Mouse (Mus musculus): ENCODE measurements at regions not wholly inside any gene's neighbourhood (a gene's known extent, or its start where the extent isn't known, plus 50 kb on each side); places are given as distances from the start of the nearest gene placed in this dataset.

- Histone ChIP-seq H3K4me1 (ENCODE audit: control insufficient read depth in 1 of 2, insufficient read depth in 2 of 2, low read length in 2 of 2) (no peaks in the 10 kb centered on the region), H3K9ac (ENCODE audit: control insufficient read depth, low read depth, low read length, poor library complexity, severe bottlenecking) (no peak overlapping the region), H3K9me3 (replicated peaks; ENCODE audit: insufficient read depth, low read length) (no peaks in the 10 kb centered on the region), H3K27me3 (ENCODE audit: control insufficient read depth in 1 of 2, insufficient read depth in 2 of 2, low read length in 2 of 2) (no peaks in the 10 kb centered on the region), H3K36me3 (ENCODE audit: control insufficient read depth in 1 of 2, insufficient read depth in 2 of 2, low read length in 2 of 2) (no peaks in the 10 kb centered on the region), H3K27ac (ENCODE audit: control insufficient read depth, low read depth, low read length) (no peak overlapping the region), H3K79me2 (ENCODE audit: control insufficient read depth, insufficient read depth, low read length, poor library complexity) (no peaks in the 10 kb centered on the region), H3K4me3 (ENCODE audit: control insufficient read depth in 1 of 2, insufficient read depth in 1 of 2, low read depth in 2 of 2, low read length in 2 of 2) (no peak overlapping the region)
- no peak for DNase-seq (ENCODE audit: low read depth, low spot score)
- TF ChIP-seq BHLHE40 (IDR thresholded peaks at IDR 0.05; ENCODE audit: borderline replicate concordance, low read depth, low read length) (no peak), MYB (IDR thresholded peaks at IDR 0.05; ENCODE audit: low read depth, low read length) (no peak), NRF1 (IDR thresholded peaks at IDR 0.05; ENCODE audit: insufficient read depth, low read depth, low read length, poor library complexity, severe bottlenecking) (no peak), USF2 (IDR thresholded peaks at IDR 0.05; ENCODE audit: borderline replicate concordance in 1 of 2, insufficient read depth in 1 of 2, low read depth in 1 of 2, low read length in 2 of 2) (no peak), CHD2 (IDR thresholded peaks at IDR 0.05; ENCODE audit: low read length) (no peak), MAZ (IDR thresholded peaks at IDR 0.05; ENCODE audit: low read depth, low read length) (no peak), ZMIZ1 (IDR thresholded peaks at IDR 0.05; ENCODE audit: low read depth, low read length) (no peak), CTCF (IDR thresholded peaks at IDR 0.05 in 2 of 3, conservative IDR thresholded peaks at IDR 0.05 in 1 of 3; ENCODE audit: control insufficient read depth in 1 of 3, insufficient read depth in 1 of 3, low read depth in 2 of 3, low read length in 3 of 3, poor library complexity in 1 of 3, severe bottlenecking in 1 of 3) (no peak)
Measured at GRCm38 (mm10) chr12:27838955-27839354, 496.6 kb upstream of the Sox11 start.

- Histone ChIP-seq H3K4me3 (ENCODE audit: control insufficient read depth in 1 of 2, insufficient read depth in 1 of 2, low read depth in 2 of 2, low read length in 2 of 2) (no peak overlapping the region), H3K79me2 (ENCODE audit: control insufficient read depth, insufficient read depth, low read length, poor library complexity) (no peaks in the 10 kb centered on the region), H3K9ac (ENCODE audit: control insufficient read depth, low read depth, low read length, poor library complexity, severe bottlenecking) (no peak overlapping the region), H3K27me3 (ENCODE audit: control insufficient read depth in 1 of 2, insufficient read depth in 2 of 2, low read length in 2 of 2) (no peaks in the 10 kb centered on the region), H3K36me3 (ENCODE audit: control insufficient read depth in 1 of 2, insufficient read depth in 2 of 2, low read length in 2 of 2) (no peaks in the 10 kb centered on the region), H3K27ac (ENCODE audit: control insufficient read depth, low read depth, low read length) (no peak overlapping the region), H3K4me1 (ENCODE audit: control insufficient read depth in 1 of 2, insufficient read depth in 2 of 2, low read length in 2 of 2) (no peaks in the 10 kb centered on the region), H3K9me3 (replicated peaks; ENCODE audit: insufficient read depth, low read length) (no peaks in the 10 kb centered on the region)
- no peak for DNase-seq (ENCODE audit: low read depth, low spot score)
- TF ChIP-seq POLR2AphosphoS2 (IDR thresholded peaks at IDR 0.05; ENCODE audit: low read length) (no peak), USF2 (IDR thresholded peaks at IDR 0.05; ENCODE audit: borderline replicate concordance in 1 of 2, insufficient read depth in 1 of 2, low read depth in 1 of 2, low read length in 2 of 2) (no peak), TAL1 (IDR thresholded peaks at IDR 0.05; ENCODE audit: low read length) (no peak), CTCF (IDR thresholded peaks at IDR 0.05 in 2 of 3, conservative IDR thresholded peaks at IDR 0.05 in 1 of 3; ENCODE audit: control insufficient read depth in 1 of 3, insufficient read depth in 1 of 3, low read depth in 2 of 3, low read length in 3 of 3, poor library complexity in 1 of 3, severe bottlenecking in 1 of 3) (no peak), UBTF (IDR thresholded peaks at IDR 0.05; ENCODE audit: borderline replicate concordance, insufficient read depth, low read depth, low read length) (no peak), MYC (IDR thresholded peaks at IDR 0.05; ENCODE audit: low read depth, low read length) (no peak), GATA1 (IDR thresholded peaks at IDR 0.05; ENCODE audit: low read depth, low read length) (no peak), CHD1 (IDR thresholded peaks at IDR 0.05; ENCODE audit: low read depth, low read length) (no peak), GABPA (IDR thresholded peaks at IDR 0.05; ENCODE audit: low read depth, low read length) (no peak), NELFE (IDR thresholded peaks at IDR 0.05; ENCODE audit: low read depth, low read length) (no peak), RAD21 (IDR thresholded peaks at IDR 0.05; ENCODE audit: low read depth, low read length) (no peak), ZC3H11A (IDR thresholded peaks at IDR 0.05; ENCODE audit: low read depth, low read length) (no peak), CHD2 (IDR thresholded peaks at IDR 0.05; ENCODE audit: low read length) (no peak), MAFK (IDR thresholded peaks at IDR 0.05; ENCODE audit: borderline replicate concordance, low read depth, low read length) (no peak), ETS1 (IDR thresholded peaks at IDR 0.05; ENCODE audit: low read depth, low read length) (no peak), BHLHE40 (IDR thresholded peaks at IDR 0.05; ENCODE audit: borderline replicate concordance, low read depth, low read length) (no peak)
Measured at GRCm38 (mm10) chr12:27838384-27838783, 496.0 kb upstream of the Sox11 start.

All from MEL (cell line).